Mouse (Mus musculus): ENCODE measurements around the gene Cpvl. TPM values are rescaled to one million over a fixed set of nuclear protein-coding genes. Genes with fewer than 3 reads are reported as not detected.

Gene Cpvl
- total and polyA plus RNA-seq, 3 experiments: not detected

GRCm38 (mm10) chr6:53879567-53879966 lies 98.9 kb downstream of the Cpvl start:
- Histone ChIP-seq H3K9ac (ENCODE audit: low read depth, low read length) (no peak overlapping the region), H3K4me1 (ENCODE audit: control insufficient read depth, insufficient read depth, low read length) (peaks cover 14% of the 10 kb centered on the region), H3K36me3 (ENCODE audit: control insufficient read depth, insufficient read depth, low read length) (no peaks in the 10 kb centered on the region), H3K4me3 (no peak overlapping the region), H3K79me2 (replicated peaks; ENCODE audit: control insufficient read depth, insufficient read depth, low read length) (no peaks in the 10 kb centered on the region), H3K27me3 (ENCODE audit: control insufficient read depth, insufficient read depth, low read length) (no peaks in the 10 kb centered on the region), H3K27ac (peak overlapping the region; percentile 73)
- 90% methylated on average over 8 of the region's 8 CpGs for WGBS
- no peak for DNase-seq
- TF ChIP-seq CTCF (IDR thresholded peaks at IDR 0.05) (no peak), POLR2A (IDR thresholded peaks at IDR 0.05; ENCODE audit: insufficient read depth, low read depth, low read length) (no peak), EP300 (IDR thresholded peaks at IDR 0.05; ENCODE audit: insufficient read depth, low read depth, low read length) (no peak)
- intact Hi-C loops (cut with DNase I): loop anchor here (10.0 kb wide), 1 partner anchor 205 kb away; no protein-coding TSS in a partner anchor

- intact Hi-C loops (cut with DNase I): loop anchor here (5.0 to 10.0 kb wide), 4 partner anchors 58 to 210 kb away; no protein-coding TSS in a partner anchor
- DNase-seq: no peak
- no peak overlapping the region for H3K4me3 ChIP-seq
- H3K4me1 ChIP-seq (ENCODE audit: control insufficient read depth, insufficient read depth, low read length): peaks cover 2% of the 10 kb centered on the region
- H3K27ac ChIP-seq: no peak overlapping the region
- no peaks in the 10 kb centered on the region for H3K36me3 ChIP-seq (ENCODE audit: control insufficient read depth, insufficient read depth, low read length)
- TF ChIP-seq POLR2A (IDR thresholded peaks at IDR 0.05; ENCODE audit: insufficient read depth, low read depth, low read length): no peak
- no peak for TF ChIP-seq EP300 (IDR thresholded peaks at IDR 0.05; ENCODE audit: insufficient read depth, low read depth, low read length)
- TF ChIP-seq CTCF (IDR thresholded peaks at IDR 0.05): no peak
- H3K9ac ChIP-seq (ENCODE audit: low read depth, low read length): no peak overlapping the region
- 71% methylated on average over 9 of the region's 9 CpGs for WGBS
- H3K79me2 ChIP-seq (replicated peaks; ENCODE audit: control insufficient read depth, insufficient read depth, low read length): no peaks in the 10 kb centered on the region
- no peaks in the 10 kb centered on the region for H3K27me3 ChIP-seq (ENCODE audit: control insufficient read depth, insufficient read depth, low read length)
These were observed 103.5 kb downstream of the Cpvl start for GRCm38 (mm10) chr6:53874881-53875429.

GRCm38 (mm10) chr6:53871903-53872302 lies 106.6 kb downstream of the Cpvl start:
- H3K4me3 ChIP-seq: no peak overlapping the region
- no peaks in the 10 kb centered on the region for H3K79me2 ChIP-seq (replicated peaks; ENCODE audit: control insufficient read depth, insufficient read depth, low read length)
- H3K27me3 ChIP-seq (ENCODE audit: control insufficient read depth, insufficient read depth, low read length): no peaks in the 10 kb centered on the region
- no peak for DNase-seq
- H3K4me1 ChIP-seq (ENCODE audit: control insufficient read depth, insufficient read depth, low read length): no peaks in the 10 kb centered on the region
- 95% methylated on average over 6 of the region's 6 CpGs for WGBS
- TF ChIP-seq EP300 (IDR thresholded peaks at IDR 0.05; ENCODE audit: insufficient read depth, low read depth, low read length): no peak
- TF ChIP-seq CTCF (IDR thresholded peaks at IDR 0.05): peak; percentile 73
- H3K27ac ChIP-seq: no peak overlapping the region
- intact Hi-C loops (cut with DNase I): loop anchor here (5.0 to 10.0 kb wide), 4 partner anchors 55 to 213 kb away; no protein-coding TSS in a partner anchor
- no peak overlapping the region for H3K9ac ChIP-seq (ENCODE audit: low read depth, low read length)
- H3K36me3 ChIP-seq (ENCODE audit: control insufficient read depth, insufficient read depth, low read length): no peaks in the 10 kb centered on the region

- WGBS: 33% methylated on average over 2 of the region's 2 CpGs
- no peak for DNase-seq
- Histone ChIP-seq H3K79me2 (replicated peaks; ENCODE audit: control insufficient read depth, insufficient read depth, low read length) (no peaks in the 10 kb centered on the region), H3K9ac (ENCODE audit: low read depth, low read length) (no peak overlapping the region), H3K27ac (peak overlapping the region; percentile 24; the same call in 1 of the 2 replicates), H3K4me3 (no peak overlapping the region), H3K36me3 (ENCODE audit: control insufficient read depth, insufficient read depth, low read length) (no peaks in the 10 kb centered on the region), H3K27me3 (ENCODE audit: control insufficient read depth, insufficient read depth, low read length) (no peaks in the 10 kb centered on the region; the same call in 1 of the 2 replicates), H3K4me1 (ENCODE audit: control insufficient read depth, insufficient read depth, low read length) (peaks cover 6% of the 10 kb centered on the region)
- no peak for TF ChIP-seq EP300 (IDR thresholded peaks at IDR 0.05; ENCODE audit: insufficient read depth, low read depth, low read length)
- no peak for TF ChIP-seq POLR2A (IDR thresholded peaks at IDR 0.05; ENCODE audit: insufficient read depth, low read depth, low read length)
- no peak for TF ChIP-seq CTCF (IDR thresholded peaks at IDR 0.05)
- intact Hi-C loops (cut with DNase I): no loop called here
These were observed 115.5 kb downstream of the Cpvl start for GRCm38 (mm10) chr6:53863011-53863410.

- TF ChIP-seq CTCF (IDR thresholded peaks at IDR 0.05) (no peak), EP300 (IDR thresholded peaks at IDR 0.05; ENCODE audit: insufficient read depth, low read depth, low read length) (no peak), POLR2A (IDR thresholded peaks at IDR 0.05; ENCODE audit: insufficient read depth, low read depth, low read length) (no peak)
- intact Hi-C loops (cut with DNase I): no loop called here
- Histone ChIP-seq H3K27ac (no peak overlapping the region; the same call in none of the 2 replicates), H3K9ac (ENCODE audit: low read depth, low read length) (no peak overlapping the region), H3K4me1 (ENCODE audit: control insufficient read depth, insufficient read depth, low read length) (peaks cover 6% of the 10 kb centered on the region), H3K27me3 (ENCODE audit: control insufficient read depth, insufficient read depth, low read length) (no peaks in the 10 kb centered on the region), H3K4me3 (no peak overlapping the region), H3K79me2 (replicated peaks; ENCODE audit: control insufficient read depth, insufficient read depth, low read length) (no peaks in the 10 kb centered on the region), H3K36me3 (ENCODE audit: control insufficient read depth, insufficient read depth, low read length) (no peaks in the 10 kb centered on the region)
- 33% methylated on average over 1 of the region's 1 CpGs for WGBS
- peak in 1 of 2 experiments; percentile 35 for DNase-seq
These were observed 119.4 kb downstream of the Cpvl start for GRCm38 (mm10) chr6:53859106-53859505.

DNA sequence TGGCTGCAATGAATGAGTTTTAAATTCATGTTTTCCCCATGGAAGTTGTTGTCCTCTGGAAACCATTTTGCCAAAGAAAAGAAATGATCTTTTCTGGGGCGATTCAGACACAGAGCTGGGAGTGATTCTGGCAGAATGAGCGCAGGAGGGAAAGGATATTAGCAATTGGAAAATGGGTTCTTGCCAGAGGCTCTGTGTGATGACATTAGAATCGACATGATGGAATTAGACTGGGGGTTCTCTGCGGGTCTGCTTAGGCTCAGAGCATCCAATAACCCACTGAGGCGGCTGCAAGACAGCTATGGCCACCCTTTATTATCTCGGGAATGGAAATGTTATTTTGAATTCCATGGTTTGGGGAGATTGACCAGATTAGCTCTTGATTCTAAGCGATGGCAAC lies 120.6 kb downstream of the Cpvl start:
- H3K4me3 ChIP-seq: no peak overlapping the region
- 71% methylated on average over 7 of the region's 7 CpGs for WGBS
- TF ChIP-seq CTCF (IDR thresholded peaks at IDR 0.05): no peak
- H3K27me3 ChIP-seq (ENCODE audit: control insufficient read depth, insufficient read depth, low read length): no peaks in the 10 kb centered on the region
- intact Hi-C loops (cut with DNase I): loop anchor here (2.0 kb wide), 1 partner anchor 37 kb away; the partner anchor contains the start of gene Tril
- no peaks in the 10 kb centered on the region for H3K79me2 ChIP-seq (replicated peaks; ENCODE audit: control insufficient read depth, insufficient read depth, low read length)
- no peak overlapping the region for H3K27ac ChIP-seq
- H3K4me1 ChIP-seq (ENCODE audit: control insufficient read depth, insufficient read depth, low read length): peaks cover 2% of the 10 kb centered on the region; the same call in 1 of the 2 replicates
- no peaks in the 10 kb centered on the region for H3K36me3 ChIP-seq (ENCODE audit: control insufficient read depth, insufficient read depth, low read length)
- no peak overlapping the region for H3K9ac ChIP-seq (ENCODE audit: low read depth, low read length)
- DNase-seq: no peak
